Mouse (Mus musculus): Measurements from ENCODE around the gene Gm20388.

DNA sequence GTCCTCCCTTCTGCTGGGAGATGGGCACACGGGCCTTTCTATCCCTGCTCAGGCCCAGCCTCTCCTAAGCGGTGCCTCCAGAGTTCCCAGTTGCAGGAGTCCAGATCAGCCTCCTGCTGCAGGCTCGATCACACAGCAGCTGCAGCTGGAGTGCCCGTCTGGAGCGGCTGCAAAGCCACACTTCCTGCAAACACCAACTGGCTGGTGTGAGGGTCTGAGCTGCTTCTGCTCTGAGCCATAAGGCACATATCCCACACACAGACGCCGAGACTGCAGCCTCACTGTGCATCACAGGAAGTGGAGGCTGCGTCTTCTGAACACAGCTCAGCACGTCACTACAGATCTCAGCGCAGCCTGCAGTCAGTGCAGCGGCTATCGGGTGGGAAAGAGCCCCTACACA, 2756.2 kb downstream of the Gm20388 start:
- TF ChIP-seq CTCF (IDR thresholded peaks at IDR 0.05; ENCODE audit: low read depth) (no peak; the same call in 1 of the 2 replicates), EP300 (IDR thresholded peaks at IDR 0.05; ENCODE audit: low read depth) (no peak)
